Mouse (Mus musculus) common myeloid progenitor, adult 5-6 weeks (primary cell): ENCODE data around the gene Impdh2. TPM values are rescaled to one million over a fixed set of nuclear protein-coding genes. Genes with fewer than 3 reads are reported as not detected.

Source experiments
- ATAC-seq: replicated peaks from 2 replicates; pipeline ENCODE4 v1.8.0; 2016; ENCODE audit warnings: low read depth, mild to moderate bottlenecking, moderate TSS enrichment, inconsistent platforms; ENCODE audit not compliant: poor library complexity, severe bottlenecking
- total RNA-seq: library from RNA; stranded (forward); fragments of 200-1000, 187-1606 nt; gene quantifications from 2 replicates; pipeline ENCODE4 v1.2.3, GENCODE M21; 2017

Gene Impdh2
- 317 and 371 TPM in 2 replicates for total RNA-seq

DNA sequence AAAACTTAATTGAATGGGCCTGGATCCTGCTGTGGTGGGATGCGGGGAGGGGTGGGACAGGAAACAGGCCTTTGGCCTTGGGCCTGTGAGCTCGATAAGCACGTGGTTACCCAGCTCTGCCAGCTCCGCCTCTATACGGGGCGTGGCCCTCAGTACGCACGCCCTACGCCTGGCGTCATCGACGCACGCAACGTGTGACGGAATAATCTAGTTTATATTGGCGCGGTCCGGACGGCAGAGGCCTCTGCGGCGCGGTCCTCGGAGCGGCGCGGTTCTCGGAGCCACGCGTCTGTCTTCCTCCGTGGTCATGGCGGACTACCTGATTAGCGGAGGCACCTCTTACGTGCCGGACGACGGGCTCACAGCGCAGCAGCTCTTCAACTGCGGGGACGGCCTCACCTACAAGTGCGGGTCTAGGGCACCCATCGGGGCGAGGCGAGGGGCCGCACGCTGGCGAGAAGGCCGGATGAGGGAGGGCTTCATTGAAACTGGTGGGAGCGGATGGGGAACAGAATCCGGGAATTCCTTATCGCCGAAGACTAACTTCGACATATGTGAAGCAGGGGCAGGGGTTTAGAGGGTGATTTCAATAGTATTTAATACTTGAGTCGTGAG lies at the start of gene Impdh2:
Impdh2 (plus strand) TSS at position 60 of the 615 bp plus-strand sequence.
- peak; percentile 96 for ATAC-seq

GRCm38 (mm10) chr9:108516380-108517251 lies 43.5 kb upstream of the Impdh2 start, which contains the start of gene Qrich1:
Gene Qrich1, plus strand, starts transcription at chr9:108516806.
- ATAC-seq = peak; percentile 92

- peak; percentile 27 for ATAC-seq
These were observed 42.7 kb upstream of the Impdh2 start for GRCm38 (mm10) chr9:108517253-108517930.

GRCm38 (mm10) chr9:108517931-108518332 lies 42.2 kb upstream of the Impdh2 start:
- peak; percentile 38 for ATAC-seq

- no peak for ATAC-seq
These were observed 38.5 kb upstream of the Impdh2 start for GRCm38 (mm10) chr9:108521604-108522003.

DNA sequence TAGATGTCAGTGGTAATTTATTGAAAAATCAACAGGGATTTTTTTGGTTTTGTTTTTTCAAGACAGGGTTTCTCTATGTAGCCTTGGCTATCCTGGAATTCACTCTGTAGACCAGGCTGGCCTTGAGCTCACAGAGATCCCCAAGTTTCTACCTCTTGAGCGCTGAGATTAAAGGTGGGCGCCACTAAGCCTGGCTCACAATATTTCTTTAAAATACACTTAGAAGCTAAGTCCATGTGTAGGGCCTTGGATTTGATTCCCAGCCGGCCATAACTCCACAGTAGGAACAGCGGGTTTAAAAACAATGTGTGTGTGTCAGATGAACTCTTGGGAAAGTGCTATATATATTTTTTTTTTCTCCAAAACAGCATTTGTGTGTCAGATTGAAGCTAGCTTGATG lies 36.7 kb upstream of the Impdh2 start:
- no peak for ATAC-seq

GRCm38 (mm10) chr9:108525400-108525799 lies 34.7 kb upstream of the Impdh2 start:
- no peak for ATAC-seq

- no peak for ATAC-seq
These were observed 29.1 kb upstream of the Impdh2 start for GRCm38 (mm10) chr9:108530954-108531353.

GRCm38 (mm10) chr9:108531496-108531895 lies 28.6 kb upstream of the Impdh2 start:
- no peak for ATAC-seq

GRCm38 (mm10) chr9:108540846-108541245 lies 19.2 kb upstream of the Impdh2 start:
- no peak for ATAC-seq

GRCm38 (mm10) chr9:108545986-108546385 lies 14.1 kb upstream of the Impdh2 start:
- ATAC-seq = no peak

DNA sequence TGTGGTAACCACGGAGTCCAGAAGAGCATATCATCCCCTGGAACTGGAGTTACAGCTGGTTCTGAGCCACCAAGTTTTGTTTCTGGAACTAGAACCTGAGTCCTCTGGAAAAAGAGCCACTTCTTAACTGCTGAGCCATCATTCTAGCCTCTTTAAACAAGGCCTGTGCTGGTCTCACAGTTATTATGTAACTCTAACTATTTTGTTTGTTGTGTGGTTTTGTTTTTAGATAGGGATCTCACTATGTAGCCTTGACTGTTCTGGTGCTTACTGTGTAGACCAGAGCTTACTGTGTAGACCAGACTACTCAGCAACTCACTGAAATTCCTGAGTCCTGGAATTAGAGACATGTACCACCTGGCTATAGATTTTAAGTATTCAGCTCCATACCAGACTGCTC lies 13.2 kb upstream of the Impdh2 start:
- no peak for ATAC-seq

DNA sequence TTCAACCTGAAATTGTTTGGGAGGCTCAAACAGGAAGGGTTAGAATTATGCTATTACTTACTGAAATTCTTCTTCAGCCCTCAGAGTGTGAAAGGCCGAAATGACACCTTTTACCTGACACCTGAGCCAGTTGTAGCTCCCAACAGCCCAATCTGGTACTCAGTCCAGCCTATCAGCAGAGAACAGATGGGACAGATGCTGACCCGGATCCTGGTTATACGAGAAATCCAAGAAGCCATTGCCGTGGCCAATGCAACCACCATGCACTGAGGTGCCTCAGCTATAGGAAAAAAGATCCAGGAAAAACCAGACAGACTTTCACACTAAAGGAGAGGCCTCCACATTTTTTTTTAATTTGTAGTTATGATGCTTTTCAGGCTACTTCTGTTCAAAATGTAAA lies 917 bp upstream of the Impdh2 start:
- ATAC-seq = no peak

DNA sequence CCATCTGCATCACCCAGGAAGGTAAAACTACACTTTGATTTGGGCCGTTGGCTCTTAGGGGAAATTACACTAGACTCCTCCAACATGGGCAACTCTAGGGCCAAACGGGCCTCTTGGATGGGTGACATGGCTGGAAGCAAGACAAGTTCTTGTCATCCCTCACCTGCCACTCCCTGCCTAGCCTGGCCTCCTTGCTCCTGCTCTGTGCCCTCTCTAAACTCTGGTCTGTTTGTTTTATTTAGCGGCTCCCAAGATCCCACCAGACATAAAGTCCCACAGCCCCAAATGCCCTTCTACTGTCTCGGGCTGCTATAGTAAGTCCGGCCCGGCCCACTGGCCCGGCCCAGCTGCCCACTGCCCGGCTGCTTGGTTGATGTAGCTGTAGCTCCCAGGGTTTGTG lies 3.6 kb downstream of the Impdh2 start:
- no peak for ATAC-seq

- no peak for ATAC-seq
These were observed 4.0 kb downstream of the Impdh2 start for GRCm38 (mm10) chr9:108564131-108564530.

DNA sequence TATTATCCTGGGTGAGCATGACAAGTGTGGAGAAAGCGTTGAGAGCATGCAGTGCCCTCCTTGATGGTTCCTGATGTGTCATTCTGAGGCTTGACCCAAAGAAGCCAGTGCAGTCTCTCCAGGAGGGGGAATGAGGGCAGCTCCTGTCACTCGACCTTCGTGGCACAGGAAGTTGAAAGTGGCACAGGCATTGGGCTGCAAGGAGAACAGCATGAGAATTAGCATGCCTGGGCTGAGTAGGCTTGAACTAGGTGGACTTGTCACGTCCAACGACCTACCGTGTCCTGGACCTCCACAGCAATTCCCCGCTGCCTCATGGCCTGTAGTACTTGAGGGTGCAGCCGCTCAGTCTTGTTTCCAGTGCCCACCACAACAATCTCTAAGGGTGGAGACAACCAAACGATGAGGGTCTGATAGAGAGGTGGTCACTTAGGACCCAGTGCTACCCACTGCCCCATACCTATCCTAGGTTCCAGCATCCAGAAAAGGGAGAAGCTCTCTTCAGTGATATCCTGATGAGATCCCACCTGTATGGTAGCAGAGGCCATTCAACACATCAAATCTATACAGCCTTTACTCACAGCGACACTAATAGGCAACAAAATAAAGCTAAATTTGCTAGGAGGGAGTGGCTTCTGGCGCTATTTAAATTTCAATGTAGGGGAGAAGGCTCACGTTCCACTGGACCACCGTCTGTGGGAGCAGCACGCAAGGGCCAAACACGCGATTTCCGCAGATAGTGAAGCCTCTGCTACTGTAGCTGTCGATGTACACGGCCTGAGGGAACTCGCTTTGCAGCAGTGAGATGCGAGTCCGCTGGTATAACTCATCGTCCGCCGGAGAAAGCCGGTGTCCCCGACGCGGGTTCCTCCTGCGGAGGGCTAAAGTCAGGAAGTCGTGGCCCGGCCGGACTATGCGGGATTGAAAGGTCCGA lies 6.1 kb downstream of the Impdh2 start:
- 0 out of 2 replicates have a peak, but pooled peaks have one; percentile 0 for ATAC-seq

- ATAC-seq = peak; percentile 61
These were observed 7.0 kb downstream of the Impdh2 start, which contains the start of gene Ndufaf3 for GRCm38 (mm10) chr9:108566815-108567776. Gene Ndufaf3, minus strand, starts transcription at chr9:108567434.

DNA sequence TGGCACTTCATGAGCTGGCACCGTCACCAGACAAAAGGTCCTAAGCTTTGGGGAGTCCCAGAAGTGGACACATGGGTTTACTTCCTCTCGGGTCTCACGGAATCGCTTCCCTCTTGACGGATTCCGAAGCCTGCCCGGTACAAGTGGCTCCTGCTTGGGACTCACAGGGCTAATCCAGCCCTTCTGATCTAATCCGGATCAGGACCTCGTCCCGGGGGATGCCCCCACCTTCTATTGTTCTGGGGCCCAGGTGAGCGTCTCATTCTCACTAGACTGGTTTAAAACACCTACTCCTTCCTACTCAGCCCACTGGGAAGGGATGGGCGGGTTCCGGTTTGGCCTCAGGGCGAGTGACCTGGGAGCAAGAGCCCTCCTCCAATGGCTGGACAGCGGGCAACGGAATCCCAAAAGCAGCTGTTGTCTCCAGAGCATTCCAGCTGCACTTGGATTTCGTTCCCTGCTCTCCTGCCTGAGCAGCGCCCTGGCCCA lies 7.9 kb downstream of the Impdh2 start:
- no peak for ATAC-seq
